Mouse (Mus musculus) C2C12 (cell line): ENCODE results near the gene En1.

ENCODE experiments used
- CEBPB ChIP-seq: IDR thresholded peaks from one replicate; pipeline ENCODE4 v1.6.1; 2011; ENCODE audit warnings: low read depth, mild to moderate bottlenecking, control low read depth, moderate library complexity
- CTCF ChIP-seq: IDR thresholded peaks from one replicate; pipeline ENCODE4 v1.5.1; 2011; ENCODE audit not compliant: control insufficient read depth, insufficient read depth, insufficient read length
- FOSL1 ChIP-seq: IDR thresholded peaks from one replicate; pipeline ENCODE4 v1.8.0; 2011; ENCODE audit warnings: mild to moderate bottlenecking, low read length; ENCODE audit not compliant: poor library complexity, insufficient read depth, severe bottlenecking
- MAX ChIP-seq: IDR thresholded peaks from one replicate; pipeline ENCODE4 v1.6.1; 2011; ENCODE audit warnings: mild to moderate bottlenecking, control low read depth
- MYOD1 ChIP-seq: IDR thresholded peaks from one replicate; pipeline ENCODE4 v1.6.1; 2011; ENCODE audit warnings: low read depth; ENCODE audit not compliant: control insufficient read depth, insufficient read length
- USF1 ChIP-seq: IDR thresholded peaks from one replicate; pipeline ENCODE4 v1.6.1; 2011; ENCODE audit warnings: low read depth, mild to moderate bottlenecking, control low read depth, moderate library complexity

DNA sequence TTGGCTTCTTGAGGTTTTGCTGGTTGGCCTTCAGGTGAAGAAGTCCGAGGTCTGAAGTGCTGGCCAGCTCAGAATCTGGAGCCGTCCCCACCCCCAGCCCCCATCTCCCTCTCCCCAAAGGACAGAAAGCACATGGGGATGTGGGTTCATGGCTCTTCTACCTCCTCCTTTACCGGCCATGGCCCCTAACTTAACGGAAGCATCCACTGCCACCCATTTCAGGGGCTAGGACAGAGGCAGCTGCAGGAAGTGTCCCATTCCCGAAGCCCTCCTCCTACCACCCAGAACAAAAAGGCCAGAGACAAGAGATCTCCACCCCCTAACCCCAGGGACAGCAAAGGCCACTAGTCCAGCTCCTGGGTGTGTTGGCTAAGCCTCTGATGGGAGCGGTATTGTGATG, 7.4 kb downstream of the En1 start:
- TF ChIP-seq CTCF (no peak), USF1 (no peak), MAX (no peak), FOSL1 (no peak), CEBPB (no peak), MYOD1 (no peak)
